Mouse (Mus musculus): ENCODE data around the gene Ddias. TPM values are rescaled to one million over a fixed set of nuclear protein-coding genes. Genes with fewer than 3 reads are reported as not detected.

Gene Ddias
- 5.6 and 17.5 TPM in 2 replicates for polyA plus RNA-seq (2012; ENCODE audit: low replicate concordance)

DNA sequence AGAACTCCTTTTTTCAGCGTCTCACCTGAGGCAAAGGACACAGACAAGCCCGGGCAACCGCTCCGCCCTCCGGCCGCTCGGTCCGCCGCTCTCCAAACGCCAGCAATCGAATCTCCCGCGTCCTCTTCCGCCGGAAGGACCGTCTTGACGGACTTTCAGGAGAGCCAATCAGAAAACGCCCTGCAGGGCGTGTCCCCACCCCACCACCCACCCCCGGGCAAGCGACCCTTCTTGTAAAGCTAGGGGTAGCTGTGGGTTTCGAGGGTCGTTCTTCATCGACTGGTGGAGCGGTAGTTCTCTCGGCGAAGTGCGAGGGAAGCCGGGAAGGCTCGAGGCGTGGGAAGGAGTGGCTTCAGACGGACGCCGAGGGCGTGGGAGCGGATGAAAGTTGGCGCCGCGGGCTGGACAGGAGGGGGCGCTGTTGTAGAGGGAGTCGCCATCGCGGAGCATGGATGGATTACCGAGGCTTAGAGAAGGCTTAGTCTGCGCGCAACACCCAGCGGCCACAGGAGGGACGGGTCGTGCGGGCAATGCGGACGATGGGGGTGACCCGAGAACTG is at the start of gene Ddias, which contains the start of gene Prcp:
TSS of gene Ddias (minus strand) at position 132 of the 560 bp plus-strand sequence.
TSS of gene Prcp (plus strand) at position 355 of the 560 bp plus-strand sequence.

Other genes starting within 250 kb of the Ddias start
- 0.26 TPM in 2 replicates for gene Ankrd42, start 237.1 kb downstream of the Ddias start, polyA plus RNA-seq (2012; ENCODE audit: low replicate concordance)
- gene Pcf11, start 204.3 kb downstream of the Ddias start, polyA plus RNA-seq (2012; ENCODE audit: low replicate concordance) = 54.5 and 72.7 TPM in 2 replicates
- gene Rab30, start 132.6 kb downstream of the Ddias start, polyA plus RNA-seq (2012; ENCODE audit: low replicate concordance) = 0.23 and 0.48 TPM in 2 replicates
- 9.0 and 504 TPM in 2 replicates for gene Prcp, start 223 bp upstream of the Ddias start, polyA plus RNA-seq (2012; ENCODE audit: low replicate concordance)
- gene Fam181b, start 205.6 kb upstream of the Ddias start, polyA plus RNA-seq (2012; ENCODE audit: low replicate concordance) = 2.4 TPM in 2 replicates

All from leukemia stem cell, adult 10-12 weeks (primary cell).